Mouse (Mus musculus) layer of hippocampus, adult 9-11 months (tissue): Measurements from ENCODE around the gene Krtap1-4.

ENCODE experiments used
- DNase-seq: peaks from one replicate; pipeline ENCODE4 v3.0.0; 2022

Krtap1-4 gene

DNA sequence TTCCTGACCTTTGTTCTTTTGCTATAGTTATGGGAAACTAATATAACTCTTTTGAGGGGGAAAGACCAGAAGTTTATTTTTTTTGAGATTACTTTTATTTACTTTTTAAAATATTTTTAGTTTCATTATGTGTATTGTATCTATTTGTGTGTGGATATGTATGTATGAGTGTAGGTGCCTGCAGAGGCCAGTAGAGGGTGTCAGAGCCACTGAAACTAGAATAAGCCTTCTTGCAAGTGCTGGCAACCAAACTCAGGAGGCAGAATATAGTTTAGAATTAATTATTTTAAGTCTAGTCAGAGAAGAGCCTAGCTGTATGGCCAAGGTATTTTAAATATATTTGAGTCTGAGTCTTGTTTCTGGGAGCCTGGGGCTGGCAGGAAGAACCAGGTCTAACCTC is 35.6 kb downstream of the Krtap1-4 start:
- DNase-seq: no peak

DNA sequence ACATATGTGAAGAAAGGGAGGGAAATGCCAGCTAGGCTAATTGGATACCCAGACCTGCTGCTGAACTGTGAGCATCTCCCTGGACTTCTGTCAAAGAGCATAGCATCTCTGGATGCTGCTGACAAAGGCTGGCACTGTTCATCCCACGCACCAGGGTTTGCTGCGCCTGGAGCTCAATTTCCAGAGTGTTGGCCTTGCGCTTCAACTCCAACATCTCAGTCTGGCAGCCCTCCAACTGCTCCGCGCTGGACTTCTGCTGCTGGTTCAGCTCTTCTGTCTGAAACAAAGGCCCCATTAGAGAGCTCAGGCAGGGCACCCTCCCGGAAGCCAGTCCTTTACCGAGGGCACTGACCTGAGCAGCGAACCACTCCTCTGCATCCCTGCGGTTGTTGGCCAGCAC is 43.7 kb downstream of the Krtap1-4 start:
- peak; percentile 74 for DNase-seq
